Comparison of ENCODE assay signal across 9 mouse cellular contexts in genomic region chr2:147014101-147014886, GRCm38 (mm10). TPM values are rescaled to one million over a fixed set of nuclear protein-coding genes. Genes with fewer than 3 reads are reported as not detected.
DNase-seq lines count a peak whose midpoint lies in the region; ATAC-seq and TF ChIP-seq lines count a peak whose summit lies in the region.
"Had no signal": no experiment of that assay in that cellular context is flagged by ENCODE, and none has a peak within 500 bp of the region (broad histone marks: within the 10 kb centered on the region; RNA-seq: fewer than 3 reads in every experiment).

No protein-coding gene starts in this region.

- no peak for TF ChIP-seq CTCF in MEL (IDR thresholded peaks at IDR 0.05 in 2 of 3, conservative IDR thresholded peaks at IDR 0.05 in 1 of 3; ENCODE audit: control insufficient read depth in 1 of 3, insufficient read depth in 1 of 3, low read depth in 2 of 3, low read length in 3 of 3, poor library complexity in 1 of 3, severe bottlenecking in 1 of 3)

- 25% methylated on average over 15 of the region's 15 CpGs for WGBS in liver, embryonic 11.5 days
- WGBS in neural tube, embryonic 15.5 days: 33% methylated on average over 15 of the region's 15 CpGs

- peaks cover 6 to 22% of the 10 kb centered on the region in 2 experiments for H3K4me1 ChIP-seq in MEL (ENCODE audit: control insufficient read depth in 1 of 2, insufficient read depth in 2 of 2, low read length in 2 of 2)
- H3K4me1 ChIP-seq in liver, embryonic 11.5 days (replicated peaks; ENCODE audit: control insufficient read depth, insufficient read depth, low read length): peaks cover 16% of the 10 kb centered on the region
- H3K4me1 ChIP-seq in neural tube, embryonic 15.5 days: peaks cover 24% of the 10 kb centered on the region

- H3K4me3 ChIP-seq in MEL (ENCODE audit: control insufficient read depth in 1 of 2, insufficient read depth in 1 of 2, low read depth in 2 of 2, low read length in 2 of 2): peak overlapping the region; percentile 98 to 100
- peak overlapping the region; percentile 80 for H3K4me3 ChIP-seq in liver, embryonic 11.5 days (ENCODE audit: low read depth, low read length)
- H3K4me3 ChIP-seq in neural tube, embryonic 15.5 days (replicated peaks): peak overlapping the region; percentile 80

- TF ChIP-seq POLR2A in MEL (IDR thresholded peaks at IDR 0.05; ENCODE audit: control insufficient read depth in 1 of 2, insufficient read depth in 1 of 2, low read depth in 1 of 2, low read length in 2 of 2, poor library complexity in 1 of 2): no peak

- TF ChIP-seq EP300 in MEL (IDR thresholded peaks at IDR 0.05; ENCODE audit: low read depth in 1 of 2, low read length in 2 of 2): no peak

- no peak for TF ChIP-seq RAD21 in MEL (IDR thresholded peaks at IDR 0.05; ENCODE audit: low read depth, low read length)

- H3K9ac ChIP-seq in MEL (ENCODE audit: control insufficient read depth, low read depth, low read length, poor library complexity, severe bottlenecking): peak overlapping the region; percentile 98
- H3K9ac ChIP-seq in liver, embryonic 11.5 days (ENCODE audit: low read depth, low read length): peak overlapping the region; percentile 74
- peak overlapping the region; percentile 73 for H3K9ac ChIP-seq in neural tube, embryonic 15.5 days (replicated peaks)

- peaks cover 61% of the 10 kb centered on the region for H3K79me2 ChIP-seq in MEL (ENCODE audit: control insufficient read depth, insufficient read depth, low read length, poor library complexity)

- H3K4me2 ChIP-seq in liver, embryonic 11.5 days: peak overlapping the region; percentile 93
- H3K4me2 ChIP-seq in neural tube, embryonic 15.5 days: peak overlapping the region; percentile 69

- H3K27ac ChIP-seq in MEL (ENCODE audit: control insufficient read depth, low read depth, low read length): peak overlapping the region; percentile 99
- peak overlapping the region; percentile 87; the same call in 1 of the 2 replicates for H3K27ac ChIP-seq in liver, embryonic 11.5 days (ENCODE audit: low read depth, low read length)
- H3K27ac ChIP-seq in neural tube, embryonic 15.5 days (replicated peaks): peak overlapping the region; percentile 96; the same call in 1 of the 2 replicates

- H3K36me3 ChIP-seq in MEL (ENCODE audit: control insufficient read depth in 1 of 2, insufficient read depth in 2 of 2, low read length in 2 of 2): peaks cover 2 to 33% of the 10 kb centered on the region in 2 experiments; a peak in 3 of 4 replicates
- peaks cover 2% of the 10 kb centered on the region; the same call in 1 of the 2 replicates for H3K36me3 ChIP-seq in liver, embryonic 11.5 days (ENCODE audit: control insufficient read depth, insufficient read depth, low read length)
- no peaks in the 10 kb centered on the region for H3K36me3 ChIP-seq in neural tube, embryonic 15.5 days

- no peaks in the 10 kb centered on the region for H3K9me3 ChIP-seq in MEL (replicated peaks; ENCODE audit: insufficient read depth, low read length)
- no peaks in the 10 kb centered on the region for H3K9me3 ChIP-seq in liver, embryonic 11.5 days (ENCODE audit: control insufficient read depth, low read length)
- no peaks in the 10 kb centered on the region for H3K9me3 ChIP-seq in neural tube, embryonic 15.5 days (replicated peaks)

- no peaks in the 10 kb centered on the region for H3K27me3 ChIP-seq in MEL (ENCODE audit: control insufficient read depth in 1 of 2, insufficient read depth in 2 of 2, low read length in 2 of 2)
- no peaks in the 10 kb centered on the region for H3K27me3 ChIP-seq in liver, embryonic 11.5 days (replicated peaks; ENCODE audit: control insufficient read depth, insufficient read depth, low read length)
- H3K27me3 ChIP-seq in neural tube, embryonic 15.5 days (replicated peaks): no peaks in the 10 kb centered on the region
- H3K27me3 ChIP-seq: Patski had no signal

- ATAC-seq in liver, embryonic 11.5 days (replicated peaks; ENCODE audit: low FRiP score): no peak
- no peak for ATAC-seq in neural tube, embryonic 15.5 days (ENCODE audit: low FRiP score)

- peak; percentile 22 for DNase-seq in cerebellum, adult 9-10 months
- no peak for DNase-seq in cerebellum, postnatal 14 days
- DNase-seq in MEL (ENCODE audit: low read depth, low spot score): peak; percentile 59
- DNase-seq in gonadal fat pad, adult 2 months (ENCODE audit: low read depth): peak; percentile 34
- DNase-seq in liver, embryonic 11.5 days (ENCODE audit: low spot score): no peak
- DNase-seq in spleen, postnatal 10 days (ENCODE audit: low spot score in 2 of 2): no peak
- DNase-seq in frontal cortex, adult 2 months (ENCODE audit: extremely low spot score in 1 of 2, low spot score in 1 of 2): no peak

TF ChIP-seq in MEL, 35 proteins besides CTCF, POLR2A, EP300 and RAD21:
- peak; percentile 60 for TF ChIP-seq ZNF384 (IDR thresholded peaks at IDR 0.05; ENCODE audit: low read depth, low read length)
- no peak for TF ChIP-seq TAL1 (IDR thresholded peaks at IDR 0.05; ENCODE audit: low read length)
- no peak for TF ChIP-seq MAX (IDR thresholded peaks at IDR 0.05; ENCODE audit: low read length)
- no peak for TF ChIP-seq NRF1 (IDR thresholded peaks at IDR 0.05; ENCODE audit: insufficient read depth, low read depth, low read length, poor library complexity, severe bottlenecking)
- TF ChIP-seq MEF2A (IDR thresholded peaks at IDR 0.05; ENCODE audit: extremely low read depth, insufficient replicate concordance, low read depth, low read length, poor library complexity, severe bottlenecking): no peak
- TF ChIP-seq ZMIZ1 (IDR thresholded peaks at IDR 0.05; ENCODE audit: low read depth, low read length): no peak
- TF ChIP-seq KAT2A (conservative IDR thresholded peaks at IDR 0.05; ENCODE audit: low read depth, low read length): no peak
- TF ChIP-seq MAFK (IDR thresholded peaks at IDR 0.05; ENCODE audit: borderline replicate concordance, low read depth, low read length): no peak
- TF ChIP-seq MYC (IDR thresholded peaks at IDR 0.05; ENCODE audit: low read depth, low read length): 0 out of 2 replicates have a peak, but pooled peaks have one; percentile 8
- no peak for TF ChIP-seq CHD2 (IDR thresholded peaks at IDR 0.05; ENCODE audit: low read length)

RNA-seq across cellular contexts. Expression of gene Xrn2, which starts 1.5 kb away (rescaled TPM):
- 98.0 and 114 TPM in 2 replicates for total RNA-seq in MEL (2012; rRNA removed)
- 100 to 1,000 TPM in 1 of 2 experiments, not detected in 1; 108 TPM for polyA plus RNA-seq in MEL (2012; ENCODE audit: insufficient read depth in 1 of 2, insufficient read length in 2 of 2, low read depth in 1 of 2, low replicate concordance in 2 of 2, missing spikeins in 1 of 2)
- polyA plus RNA-seq in gonadal fat pad, adult 2 months (2012; rRNA removed): 12.1 and 14.8 TPM in 2 replicates
- 88.0 and 96.4 TPM in 2 replicates for polyA plus RNA-seq in liver, embryonic 11.5 days (2014; fragmentation: Nextera tagmentation; extraction: Ambion mirVana)
- 60.1 and 67.7 TPM in 2 replicates for polyA plus RNA-seq in neural tube, embryonic 15.5 days (2015; fragmentation: Nextera tagmentation; extraction: Ambion mirVana)
- polyA plus RNA-seq in frontal cortex, adult 2 months (2012; rRNA removed): 31.3 and 35.8 TPM in 2 replicates

Comparison
In these comparisons a context has a peak if more than half of its experiments do, and no peak if none do; other contexts are left out.
1. DNase-seq: peak in cerebellum, adult 9-10 months (single experiment), MEL (single experiment) and gonadal fat pad, adult 2 months (single experiment); none in cerebellum, postnatal 14 days (0 of 2), liver, embryonic 11.5 days (single experiment), spleen, postnatal 10 days (0 of 2) and frontal cortex, adult 2 months (0 of 2).
2. Peak in every context shown above with its lines, with median percentiles within 50 percentile points of each other: H3K27ac ChIP-seq, H3K4me3 ChIP-seq and H3K9ac ChIP-seq.